Mouse (Mus musculus) heart, postnatal 10 days (tissue): Measurements from ENCODE around the gene Ccr6. TPM values are rescaled to one million over a fixed set of nuclear protein-coding genes. Genes with fewer than 3 reads are reported as not detected.

Source experiments
- total RNA-seq, 2 experiments: library from RNA; stranded (reverse); gene quantifications; 2 replicates each; pipeline ENCODE4 v1.2.3; 2021

Ccr6 gene
- total RNA-seq, 2 experiments from 2014 or later = not detected

Other genes with a start within 250 kb of the Ccr6 start
- not detected for gene Gm49673, start 88.3 kb upstream of the Ccr6 start, total RNA-seq
- gene Rnaset2a, start 87.9 kb upstream of the Ccr6 start, total RNA-seq = 10 to 100 TPM; 23.4 to 27.6 TPM
- gene Fgfr1op, start 70.5 kb upstream of the Ccr6 start, total RNA-seq = 10 to 100 TPM; 14.6 to 15.6 TPM
- 100 to 1,000 TPM; 352 to 392 TPM for gene Mpc1, start 46.9 kb downstream of the Ccr6 start, total RNA-seq
- 10 to 100 TPM; 22.8 to 29.7 TPM for gene Sft2d1, start 75.1 kb downstream of the Ccr6 start, total RNA-seq
- gene Prr18, start 101.4 kb downstream of the Ccr6 start, total RNA-seq = under 1 TPM; 0.10 to 0.31 TPM
- under 1 TPM; 0.84 TPM for gene T2, start 119.9 kb downstream of the Ccr6 start, total RNA-seq
- gene T, start 198.4 kb downstream of the Ccr6 start, total RNA-seq = not detected